Mouse (Mus musculus): Measurements from ENCODE around the gene Zfp638.

Gene Zfp638

GRCm38 (mm10) chr6:83890281-83891015, 23.5 kb downstream of the Zfp638 start:
- no peak for DNase-seq (ENCODE audit: low spot score in 2 of 2)

- no peak for DNase-seq (ENCODE audit: low spot score in 2 of 2)
Measured at GRCm38 (mm10) chr6:83891251-83891650, 24.3 kb downstream of the Zfp638 start.

- no peak for DNase-seq (ENCODE audit: low spot score in 2 of 2)
Measured at GRCm38 (mm10) chr6:83891687-83892086, 24.8 kb downstream of the Zfp638 start.

GRCm38 (mm10) chr6:83893086-83893485, 26.2 kb downstream of the Zfp638 start:
- no peak for DNase-seq (ENCODE audit: low spot score in 2 of 2)

- no peak for DNase-seq (ENCODE audit: low spot score in 2 of 2)
Measured at GRCm38 (mm10) chr6:83893584-83893983, 26.7 kb downstream of the Zfp638 start.

GRCm38 (mm10) chr6:83899142-83899541, 32.2 kb downstream of the Zfp638 start:
- peak; percentile 12 to 15 for DNase-seq (ENCODE audit: low spot score in 2 of 2)

- DNase-seq (ENCODE audit: low spot score in 2 of 2): no peak
Measured at GRCm38 (mm10) chr6:83905276-83905675, 38.4 kb downstream of the Zfp638 start.

- no peak for DNase-seq (ENCODE audit: low spot score in 2 of 2)
Measured at GRCm38 (mm10) chr6:83906659-83907058, 39.8 kb downstream of the Zfp638 start.

- no peak for DNase-seq (ENCODE audit: low spot score in 2 of 2)
Measured at GRCm38 (mm10) chr6:83908386-83908785, 41.5 kb downstream of the Zfp638 start.

GRCm38 (mm10) chr6:83913710-83914109, 46.8 kb downstream of the Zfp638 start:
- no peak for DNase-seq (ENCODE audit: low spot score in 2 of 2)

GRCm38 (mm10) chr6:83914183-83914719, 47.3 kb downstream of the Zfp638 start:
- peak; percentile 99 to 100 for DNase-seq (ENCODE audit: low spot score in 2 of 2)

GRCm38 (mm10) chr6:83914720-83915271, 47.9 kb downstream of the Zfp638 start:
- DNase-seq (ENCODE audit: low spot score in 2 of 2): no peak

- no peak for DNase-seq (ENCODE audit: low spot score in 2 of 2)
Measured at GRCm38 (mm10) chr6:83927418-83927817, 60.5 kb downstream of the Zfp638 start.

GRCm38 (mm10) chr6:83928225-83928624, 61.3 kb downstream of the Zfp638 start:
- DNase-seq (ENCODE audit: low spot score in 2 of 2): no peak

GRCm38 (mm10) chr6:83939492-83939891, 72.6 kb downstream of the Zfp638 start:
- DNase-seq (ENCODE audit: low spot score in 2 of 2): no peak

- no peak for DNase-seq (ENCODE audit: low spot score in 2 of 2)
Measured at GRCm38 (mm10) chr6:83942806-83943205, 75.9 kb downstream of the Zfp638 start.

GRCm38 (mm10) chr6:83953603-83954002, 86.7 kb downstream of the Zfp638 start:
- DNase-seq (ENCODE audit: low spot score in 2 of 2): no peak

GRCm38 (mm10) chr6:83987642-83988041, 120.7 kb downstream of the Zfp638 start:
- no peak for DNase-seq (ENCODE audit: low spot score in 2 of 2)

- no peak for DNase-seq (ENCODE audit: low spot score in 2 of 2)
Measured at GRCm38 (mm10) chr6:84002716-84003115, 135.8 kb downstream of the Zfp638 start.

- no peak for DNase-seq (ENCODE audit: low spot score in 2 of 2)
Measured at GRCm38 (mm10) chr6:84004295-84004694, 137.4 kb downstream of the Zfp638 start.

GRCm38 (mm10) chr6:84008363-84009171, 141.7 kb downstream of the Zfp638 start, which contains the start of gene Dysf:
Gene Dysf, plus strand, starts transcription at chr6:84008590.
- no peak for DNase-seq (ENCODE audit: low spot score in 2 of 2)

GRCm38 (mm10) chr6:84009172-84009872, 142.4 kb downstream of the Zfp638 start:
- DNase-seq (ENCODE audit: low spot score in 2 of 2): no peak

Measured in right cerebral cortex, adult 2 months (tissue).